ENCODE assay signal across 8 mouse cellular contexts in genomic region chr2:165195411-165196182, GRCm38 (mm10). TPM values are rescaled to one million over a fixed set of nuclear protein-coding genes. Genes with fewer than 3 reads are reported as not detected.
DNase-seq lines count a peak whose midpoint lies in the region; ATAC-seq and TF ChIP-seq lines count a peak whose summit lies in the region.

No protein-coding gene starts in this region.

- peak overlapping the region; percentile 44 for H3K4me2 ChIP-seq in limb, embryonic 11.5 days (ENCODE audit: low read depth, severe bottlenecking)
- H3K4me2 ChIP-seq in stomach, embryonic 14.5 days (replicated peaks; ENCODE audit: low read depth, low read length), result peak overlapping the region; percentile 28

- DNase-seq in adrenal gland, postnatal 10 days, result peak; percentile 41
- DNase-seq in adrenal gland, postnatal 4 days (ENCODE audit: low spot score in 2 of 2), result no peak
- DNase-seq in testis, postnatal 14 days (ENCODE audit: low spot score), result no peak
- DNase-seq in limb, embryonic 11.5 days (ENCODE audit: low spot score), result peak; percentile 72
- no peak for DNase-seq in left cerebral cortex, adult 2 months (ENCODE audit: extremely low spot score in 1 of 2, low spot score in 2 of 2)
- DNase-seq in cerebellum, postnatal 25 days, result no peak

- H3K9me3 ChIP-seq in limb, embryonic 11.5 days (ENCODE audit: control insufficient read depth, low read length), result no peaks in the 10 kb centered on the region
- no peaks in the 10 kb centered on the region for H3K9me3 ChIP-seq in stomach, embryonic 14.5 days (ENCODE audit: control insufficient read depth, low read depth, low read length)

- no peak overlapping the region for H3K9ac ChIP-seq in limb, embryonic 11.5 days (ENCODE audit: low read length)
- H3K9ac ChIP-seq in stomach, embryonic 14.5 days (replicated peaks; ENCODE audit: low read depth, low read length), result no peak overlapping the region

- H3K4me3 ChIP-seq in testis, adult 2 months (ENCODE audit: control insufficient read depth, low read depth, low read length), result peak overlapping the region; percentile 41
- H3K4me3 ChIP-seq in limb, embryonic 11.5 days (ENCODE audit: low read depth, low read length), result 0 out of 2 replicates have a peak overlapping the region, but pooled peaks have one; percentile 12
- H3K4me3 ChIP-seq in stomach, embryonic 14.5 days (ENCODE audit: low read depth, low read length), result no peak overlapping the region
- no peak overlapping the region for H3K4me3 ChIP-seq in left cerebral cortex, adult 2 months

- peak; percentile 63; the same call in 1 of the 2 replicates for ATAC-seq in limb, embryonic 11.5 days (ENCODE audit: insufficient number of reproducible peaks, low FRiP score, low TSS enrichment, low read depth)
- no peak for ATAC-seq in stomach, embryonic 14.5 days (ENCODE audit: insufficient number of reproducible peaks, insufficient read depth, low FRiP score, low read depth)

- no peaks in the 10 kb centered on the region for H3K36me3 ChIP-seq in testis, adult 2 months (ENCODE audit: control insufficient read depth, insufficient read depth, low read length)
- no peaks in the 10 kb centered on the region for H3K36me3 ChIP-seq in limb, embryonic 11.5 days (ENCODE audit: control insufficient read depth, insufficient read depth, low read length)
- H3K36me3 ChIP-seq in stomach, embryonic 14.5 days (ENCODE audit: control insufficient read depth, insufficient read depth, low read length), result no peaks in the 10 kb centered on the region

- intact Hi-C loops in left cerebral cortex, adult 2 months (cut with DNase I), result no loop called here

- WGBS in limb, embryonic 11.5 days, result 2% methylated on average over 32 of the region's 32 CpGs
- 6% methylated on average over 32 of the region's 32 CpGs for WGBS in stomach, embryonic 14.5 days

- no peak for TF ChIP-seq POLR2A in testis, adult 2 months (IDR thresholded peaks at IDR 0.05; ENCODE audit: control insufficient read depth, low read depth, low read length)

- peaks cover 12% of the 10 kb centered on the region for H3K4me1 ChIP-seq in testis, adult 2 months (ENCODE audit: control insufficient read depth, insufficient read depth, low read length)
- H3K4me1 ChIP-seq in limb, embryonic 11.5 days (ENCODE audit: control insufficient read depth, insufficient read depth, low read length), result peaks cover 22% of the 10 kb centered on the region
- 0 out of 2 replicates have a peak, but pooled peaks cover 5% of the 10 kb centered on the region for H3K4me1 ChIP-seq in stomach, embryonic 14.5 days (ENCODE audit: control insufficient read depth, insufficient read depth, low read length)

- H3K27ac ChIP-seq in testis, adult 2 months (ENCODE audit: control insufficient read depth, insufficient read depth, low read depth, low read length), result no peak overlapping the region
- H3K27ac ChIP-seq in limb, embryonic 11.5 days (replicated peaks; ENCODE audit: low read depth, low read length), result no peak overlapping the region
- H3K27ac ChIP-seq in stomach, embryonic 14.5 days (ENCODE audit: low read length), result no peak overlapping the region
- no peak overlapping the region for H3K27ac ChIP-seq in left cerebral cortex, adult 2 months

- TF ChIP-seq CTCF in testis, adult 2 months (IDR thresholded peaks at IDR 0.05; ENCODE audit: control insufficient read depth, insufficient read depth, insufficient replicate concordance, low read depth, low read length), result no peak
- TF ChIP-seq CTCF in left cerebral cortex, adult 2 months (IDR thresholded peaks at IDR 0.05), result no peak

- no peaks in the 10 kb centered on the region for H3K27me3 ChIP-seq in testis, adult 2 months (ENCODE audit: control insufficient read depth, insufficient read depth, low read length)
- 0 out of 2 replicates have a peak, but pooled peaks cover 9% of the 10 kb centered on the region for H3K27me3 ChIP-seq in limb, embryonic 11.5 days (ENCODE audit: control insufficient read depth, insufficient read depth, low read length)
- peaks cover 12% of the 10 kb centered on the region; the same call in 1 of the 2 replicates for H3K27me3 ChIP-seq in stomach, embryonic 14.5 days (ENCODE audit: control insufficient read depth, insufficient read depth, low read length)

RNA-seq across cellular contexts. Expression of gene Cdh22, which starts 39.1 kb away (rescaled TPM):
- 1 to 10 TPM; 1.1 to 1.2 TPM for total RNA-seq in adrenal gland, postnatal 10 days (2021)
- total RNA-seq in adrenal gland, postnatal 4 days (2021), result 1 to 10 TPM; 1.4 to 1.7 TPM
- polyA plus RNA-seq in testis, adult 2 months (2012; rRNA removed), result 0.35 and 0.37 TPM in 2 replicates
- polyA plus RNA-seq in limb, embryonic 11.5 days (2014; fragmentation: Nextera tagmentation; extraction: Ambion mirVana), result 1.1 TPM in 2 replicates
- 0.27 and 0.32 TPM in 2 replicates for polyA plus RNA-seq in stomach, embryonic 14.5 days (2014; fragmentation: Nextera tagmentation; extraction: Ambion mirVana)
- total RNA-seq in left cerebral cortex, adult 2 months (2021), result 10 to 100 TPM; 58.7 to 60.6 TPM

Comparison
In these comparisons a context has a peak if more than half of its experiments do, and no peak if none do; other contexts are left out.
1. DNase-seq: peak in adrenal gland, postnatal 10 days (single experiment) and limb, embryonic 11.5 days (single experiment); none in adrenal gland, postnatal 4 days (0 of 2), testis, postnatal 14 days (single experiment), left cerebral cortex, adult 2 months (0 of 2) and cerebellum, postnatal 25 days (0 of 2).
2. H3K4me3 ChIP-seq: peak in testis, adult 2 months (single experiment) and limb, embryonic 11.5 days (single experiment); none in stomach, embryonic 14.5 days (single experiment) and left cerebral cortex, adult 2 months (single experiment).
3. RNA of gene Cdh22, which starts 39.1 kb away (total RNA-seq): 58.7 to 60.6 TPM in left cerebral cortex, adult 2 months; 1.4 to 1.7 TPM in adrenal gland, postnatal 4 days and 1.1 to 1.2 TPM in adrenal gland, postnatal 10 days; every median in the first group is over 10 times any median in the second.